Mouse (Mus musculus): ENCODE measurements around the gene 4930412O13Rik. TPM values are rescaled to one million over a fixed set of nuclear protein-coding genes. Genes with fewer than 3 reads are reported as not detected.

Gene 4930412O13Rik
- polyA plus RNA-seq, 2 experiments = not detected

GRCm38 (mm10) chr2:9879493-9879892 is 1.6 kb upstream of the 4930412O13Rik start:
- Histone ChIP-seq H3K9ac (replicated peaks) (no peak overlapping the region), H3K36me3 (replicated peaks; ENCODE audit: control insufficient read depth, insufficient read depth, low read depth) (no peaks in the 10 kb centered on the region), H3K27ac (no peak overlapping the region), H3K4me2 (ENCODE audit: low read depth) (peak overlapping the region; percentile 77), H3K27me3 (ENCODE audit: control insufficient read depth, insufficient read depth, low read length) (peaks cover 100% of the 10 kb centered on the region), H3K4me3 (ENCODE audit: insufficient read depth in 1 of 2, low read depth in 2 of 2, low read length in 2 of 2) (peak overlapping the region; percentile 49 to 55), H3K9me3 (ENCODE audit: control insufficient read depth, low read length) (no peaks in the 10 kb centered on the region), H3K4me1 (replicated peaks; ENCODE audit: control insufficient read depth in 2 of 2, insufficient read depth in 2 of 2, low read length in 1 of 2) (no peaks in the 10 kb centered on the region)
- TF ChIP-seq CTCF (IDR thresholded peaks at IDR 0.05; ENCODE audit: low read depth) (peak; percentile 81), EP300 (IDR thresholded peaks at IDR 0.05; ENCODE audit: low read depth) (no peak)
- WGBS (ENCODE audit: insufficient replicate concordance) = 2% methylated on average over 20 of the region's 21 CpGs
- DNase-seq (ENCODE audit: low read depth in 3 of 3, low spot score in 3 of 3) (peak; percentile 56 to 69 (median 66)), ATAC-seq (ENCODE audit: insufficient read depth) (peak; percentile 88)

- 7% methylated on average over 11 of the region's 11 CpGs for WGBS (ENCODE audit: insufficient replicate concordance)
- no peak overlapping the region for H3K27ac ChIP-seq
- H3K4me3 ChIP-seq (ENCODE audit: insufficient read depth in 1 of 2, low read depth in 2 of 2, low read length in 2 of 2) = no peak overlapping the region
- peak overlapping the region; percentile 77 for H3K4me2 ChIP-seq (ENCODE audit: low read depth)
- no peaks in the 10 kb centered on the region for H3K9me3 ChIP-seq (ENCODE audit: control insufficient read depth, low read length)
- peaks cover 100% of the 10 kb centered on the region for H3K27me3 ChIP-seq (ENCODE audit: control insufficient read depth, insufficient read depth, low read length)
- H3K4me1 ChIP-seq (replicated peaks; ENCODE audit: control insufficient read depth in 2 of 2, insufficient read depth in 2 of 2, low read length in 1 of 2) = no peaks in the 10 kb centered on the region
- no peaks in the 10 kb centered on the region for H3K36me3 ChIP-seq (replicated peaks; ENCODE audit: control insufficient read depth, insufficient read depth, low read depth)
- DNase-seq (ENCODE audit: low read depth in 3 of 3, low spot score in 3 of 3) = no peak
- ATAC-seq (ENCODE audit: insufficient read depth) = no peak
- H3K9ac ChIP-seq (replicated peaks) = no peak overlapping the region
- TF ChIP-seq EP300 (IDR thresholded peaks at IDR 0.05; ENCODE audit: low read depth) = no peak
- no peak for TF ChIP-seq CTCF (IDR thresholded peaks at IDR 0.05; ENCODE audit: low read depth)
Observed at GRCm38 (mm10) chr2:9880271-9880670, 781 bp upstream of the 4930412O13Rik start.

GRCm38 (mm10) chr2:9881611-9882023 is 565 bp downstream of the 4930412O13Rik start:
- Histone ChIP-seq H3K4me2 (ENCODE audit: low read depth) (peak overlapping the region; percentile 40; the same call in 1 of the 2 replicates), H3K4me3 (ENCODE audit: insufficient read depth in 1 of 2, low read depth in 2 of 2, low read length in 2 of 2) (no peak overlapping the region), H3K4me1 (replicated peaks; ENCODE audit: control insufficient read depth in 2 of 2, insufficient read depth in 2 of 2, low read length in 1 of 2) (no peaks in the 10 kb centered on the region), H3K9me3 (ENCODE audit: control insufficient read depth, low read length) (no peaks in the 10 kb centered on the region), H3K27ac (no peak overlapping the region), H3K36me3 (replicated peaks; ENCODE audit: control insufficient read depth, insufficient read depth, low read depth) (no peaks in the 10 kb centered on the region), H3K27me3 (ENCODE audit: control insufficient read depth, insufficient read depth, low read length) (peaks cover 100% of the 10 kb centered on the region), H3K9ac (replicated peaks) (no peak overlapping the region)
- DNase-seq (ENCODE audit: low read depth in 3 of 3, low spot score in 3 of 3) (no peak), ATAC-seq (ENCODE audit: insufficient read depth) (no peak)
- TF ChIP-seq CTCF (IDR thresholded peaks at IDR 0.05; ENCODE audit: low read depth) (no peak), EP300 (IDR thresholded peaks at IDR 0.05; ENCODE audit: low read depth) (no peak)
- WGBS (ENCODE audit: insufficient replicate concordance) = 4% methylated on average over 13 of the region's 13 CpGs

GRCm38 (mm10) chr2:9882371-9882925 is 1.4 kb downstream of the 4930412O13Rik start:
- no peaks in the 10 kb centered on the region for H3K4me1 ChIP-seq (replicated peaks; ENCODE audit: control insufficient read depth in 2 of 2, insufficient read depth in 2 of 2, low read length in 1 of 2)
- H3K4me3 ChIP-seq (ENCODE audit: insufficient read depth in 1 of 2, low read depth in 2 of 2, low read length in 2 of 2) = peak overlapping the region; percentile 6 to 18; a peak in 1 of 4 replicates
- no peaks in the 10 kb centered on the region for H3K9me3 ChIP-seq (ENCODE audit: control insufficient read depth, low read length)
- DNase-seq (ENCODE audit: low read depth in 3 of 3, low spot score in 3 of 3) (no peak), ATAC-seq (ENCODE audit: insufficient read depth) (no peak)
- no peak overlapping the region for H3K9ac ChIP-seq (replicated peaks)
- H3K36me3 ChIP-seq (replicated peaks; ENCODE audit: control insufficient read depth, insufficient read depth, low read depth) = no peaks in the 10 kb centered on the region
- H3K27ac ChIP-seq = no peak overlapping the region
- peaks cover 99% of the 10 kb centered on the region for H3K27me3 ChIP-seq (ENCODE audit: control insufficient read depth, insufficient read depth, low read length)
- WGBS (ENCODE audit: insufficient replicate concordance) = under 1% methylated on average over 39 of the region's 39 CpGs
- peak overlapping the region; percentile 51; the same call in 1 of the 2 replicates for H3K4me2 ChIP-seq (ENCODE audit: low read depth)
- no peak for TF ChIP-seq CTCF (IDR thresholded peaks at IDR 0.05; ENCODE audit: low read depth)
- no peak for TF ChIP-seq EP300 (IDR thresholded peaks at IDR 0.05; ENCODE audit: low read depth)

GRCm38 (mm10) chr2:9882926-9883802 is 2.1 kb downstream of the 4930412O13Rik start:
- Histone ChIP-seq H3K36me3 (replicated peaks; ENCODE audit: control insufficient read depth, insufficient read depth, low read depth) (no peaks in the 10 kb centered on the region), H3K9me3 (ENCODE audit: control insufficient read depth, low read length) (no peaks in the 10 kb centered on the region), H3K4me1 (replicated peaks; ENCODE audit: control insufficient read depth in 2 of 2, insufficient read depth in 2 of 2, low read length in 1 of 2) (no peaks in the 10 kb centered on the region), H3K27ac (no peak overlapping the region), H3K4me2 (ENCODE audit: low read depth) (peak overlapping the region; percentile 51), H3K4me3 (ENCODE audit: insufficient read depth in 1 of 2, low read depth in 2 of 2, low read length in 2 of 2) (peak overlapping the region; percentile 6 to 18; a peak in 1 of 4 replicates), H3K9ac (replicated peaks) (no peak overlapping the region), H3K27me3 (ENCODE audit: control insufficient read depth, insufficient read depth, low read length) (peaks cover 99% of the 10 kb centered on the region)
- ATAC-seq (ENCODE audit: insufficient read depth) (no peak), DNase-seq (ENCODE audit: low read depth in 3 of 3, low spot score in 3 of 3) (no peak)
- TF ChIP-seq EP300 (IDR thresholded peaks at IDR 0.05; ENCODE audit: low read depth) (no peak), CTCF (IDR thresholded peaks at IDR 0.05; ENCODE audit: low read depth) (no peak)
- under 1% methylated on average over 43 of the region's 43 CpGs for WGBS (ENCODE audit: insufficient replicate concordance)
